Comparison of ENCODE assay signal across 26 mouse cellular contexts in the genomic region with DNA sequence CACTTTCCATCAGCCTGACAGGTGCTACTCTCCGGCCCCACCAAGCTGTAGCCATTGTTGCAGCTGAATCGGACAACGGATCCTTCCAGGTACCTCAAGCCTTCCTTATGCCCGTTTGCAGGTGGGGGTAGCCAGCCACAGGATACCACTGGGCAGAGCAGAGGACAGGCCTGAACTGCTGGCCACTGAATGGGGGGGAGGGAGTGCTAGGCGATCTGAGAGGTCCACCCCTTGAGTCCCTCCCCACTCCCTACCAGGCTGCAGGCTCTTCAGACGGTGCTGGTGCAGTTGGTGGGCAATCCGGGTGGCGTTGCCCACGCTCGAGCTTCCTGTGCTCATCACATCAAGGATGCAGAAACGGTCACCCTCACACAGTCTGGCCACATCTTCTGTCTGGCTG. TPM values are rescaled to one million over a fixed set of nuclear protein-coding genes. Genes with fewer than 3 reads are reported as not detected.
A peak's percentile ranks its signal among the peaks of the same experiment; 100 is the strongest.
DNase-seq lines count a peak whose midpoint lies in the region; ATAC-seq and TF ChIP-seq lines count a peak whose summit lies in the region.
"Had no signal": no experiment of that assay in that cellular context is flagged by ENCODE, and none has a peak within 500 bp of the region (broad histone marks: within the 10 kb centered on the region; RNA-seq: fewer than 3 reads in every experiment).

No protein-coding gene starts in this region.

- no peak overlapping the region for H3K4me3 ChIP-seq in heart, embryonic 11.5 days (ENCODE audit: low read depth, low read length)
- peak overlapping the region; percentile 57 for H3K4me3 ChIP-seq in E14TG2a.4 (replicated peaks; ENCODE audit: low read length)
- H3K4me3 ChIP-seq: embryonic facial prominence, embryonic 13.5 days; forebrain, embryonic 10.5 days; forebrain, embryonic 15.5 days; heart, embryonic 15.5 days; hindbrain, embryonic 12.5 days; layer of hippocampus, adult 2 months; liver, embryonic 12.5 days; midbrain, embryonic 12.5 days; neural tube, embryonic 13.5 days had no signal

- DNase-seq in cerebellum, adult 18-20 months: peak; percentile 4 to 12
- DNase-seq in cerebellum, adult 11 months: no peak
- no peak for DNase-seq in heart, postnatal 25 days (ENCODE audit: low spot score)
- peak; percentile 3 for DNase-seq in right cerebral cortex, postnatal 14 days
- no peak for DNase-seq in right cerebral cortex, postnatal 10 days (ENCODE audit: low spot score in 2 of 2)
- DNase-seq: adrenal gland, postnatal 10 days; heart, postnatal 36 days; left cerebral cortex, postnatal 4 days; lung, postnatal 36 days; thymus, adult 2 months had no signal

- intact Hi-C loops in heart, postnatal 25 days (cut with DNase I): loop anchor here (2.0 to 5.0 kb wide), 2 partner anchors 65 to 215 kb away; no protein-coding TSS in a partner anchor

- no peak for TF ChIP-seq CTCF in E14TG2a.4 (conservative IDR thresholded peaks at IDR 0.05; ENCODE audit: low read length)

- no peak overlapping the region for H3K27ac ChIP-seq in heart, embryonic 11.5 days (ENCODE audit: low read depth, low read length)
- H3K27ac ChIP-seq: embryonic facial prominence, embryonic 13.5 days; forebrain, embryonic 10.5 days; forebrain, embryonic 15.5 days; heart, embryonic 15.5 days; hindbrain, embryonic 12.5 days; kidney, postnatal 0 days; layer of hippocampus, adult 2 months; liver, embryonic 12.5 days; midbrain, embryonic 12.5 days; neural tube, embryonic 13.5 days had no signal

- no peak overlapping the region for H3K4me2 ChIP-seq in heart, embryonic 11.5 days
- H3K4me2 ChIP-seq: embryonic facial prominence, embryonic 13.5 days; forebrain, embryonic 15.5 days; heart, embryonic 15.5 days; hindbrain, embryonic 12.5 days; liver, embryonic 12.5 days; midbrain, embryonic 12.5 days; neural tube, embryonic 13.5 days had no signal

- 83% methylated on average over 11 of the region's 11 CpGs for WGBS in heart, embryonic 11.5 days (ENCODE audit: insufficient replicate concordance)

- H3K36me3 ChIP-seq in heart, embryonic 11.5 days (ENCODE audit: control insufficient read depth, insufficient read depth, low read length): no peaks in the 10 kb centered on the region
- H3K36me3 ChIP-seq in E14TG2a.4 (ENCODE audit: insufficient read depth, low read length): peaks cover 53% of the 10 kb centered on the region
- H3K36me3 ChIP-seq: embryonic facial prominence, embryonic 13.5 days; forebrain, embryonic 10.5 days; forebrain, embryonic 15.5 days; heart, embryonic 15.5 days; hindbrain, embryonic 12.5 days; liver, embryonic 12.5 days; midbrain, embryonic 12.5 days; neural tube, embryonic 13.5 days had no signal

- 0 out of 2 replicates have a peak, but pooled peaks have one; percentile 5 for ATAC-seq in heart, embryonic 11.5 days (replicated peaks; ENCODE audit: insufficient number of reproducible peaks, low FRiP score, low TSS enrichment)
- ATAC-seq: forebrain, embryonic 15.5 days; intestine, embryonic 16.5 days; liver, embryonic 12.5 days; liver, postnatal 0 days; Patski had no signal

- no peaks in the 10 kb centered on the region for H3K4me1 ChIP-seq in heart, embryonic 11.5 days (ENCODE audit: control insufficient read depth, insufficient read depth, low read length)
- H3K4me1 ChIP-seq in E14TG2a.4 (replicated peaks; ENCODE audit: low read depth, low read length): peaks cover 94% of the 10 kb centered on the region
- H3K4me1 ChIP-seq: forebrain, embryonic 15.5 days; hindbrain, embryonic 12.5 days; midbrain, embryonic 12.5 days had no signal

- no peaks in the 10 kb centered on the region for H3K9me3 ChIP-seq in heart, embryonic 11.5 days (replicated peaks; ENCODE audit: control insufficient read depth, low read length)
- no peaks in the 10 kb centered on the region for H3K9me3 ChIP-seq in E14TG2a.4 (ENCODE audit: low read length)
- H3K9me3 ChIP-seq: embryonic facial prominence, embryonic 13.5 days; forebrain, embryonic 10.5 days; forebrain, embryonic 15.5 days; heart, embryonic 15.5 days; hindbrain, embryonic 12.5 days; liver, embryonic 12.5 days; midbrain, embryonic 12.5 days; neural tube, embryonic 13.5 days had no signal

- H3K9ac ChIP-seq in heart, embryonic 11.5 days (ENCODE audit: low read depth, low read length): no peak overlapping the region
- H3K9ac ChIP-seq: embryonic facial prominence, embryonic 13.5 days; forebrain, embryonic 15.5 days; heart, embryonic 15.5 days; hindbrain, embryonic 12.5 days; liver, embryonic 12.5 days; liver, postnatal 0 days; midbrain, embryonic 12.5 days; neural tube, embryonic 13.5 days had no signal

- no peaks in the 10 kb centered on the region for H3K27me3 ChIP-seq in heart, embryonic 11.5 days (ENCODE audit: control insufficient read depth, insufficient read depth, low read length)
- H3K27me3 ChIP-seq in E14TG2a.4 (ENCODE audit: insufficient read depth, low read length): no peaks in the 10 kb centered on the region
- H3K27me3 ChIP-seq: embryonic facial prominence, embryonic 13.5 days; forebrain, embryonic 15.5 days; heart, embryonic 15.5 days; hindbrain, embryonic 12.5 days; neural tube, embryonic 13.5 days; Patski had no signal

RNA-seq across cellular contexts. Expression of a gene that starts 6.1 kb away (rescaled TPM):
- 1.4 and 2.1 TPM in 2 replicates for polyA plus RNA-seq in heart, embryonic 11.5 days (2014; fragmentation: Nextera tagmentation; extraction: Ambion mirVana)
- total RNA-seq in heart, postnatal 25 days (2021): 1 to 10 TPM; 1.6 to 2.0 TPM

RNA-seq across cellular contexts. Expression of a gene that starts 48.6 kb away (rescaled TPM):
- polyA plus RNA-seq in heart, embryonic 11.5 days (2014; fragmentation: Nextera tagmentation; extraction: Ambion mirVana): 2.8 and 5.0 TPM in 2 replicates
- 1 to 10 TPM; 5.3 to 6.9 TPM for total RNA-seq in heart, postnatal 25 days (2021)
- total RNA-seq: MEL had no signal
- polyA plus RNA-seq: Patski had no signal

Comparison
In these comparisons a context has a peak if more than half of its experiments do, and no peak if none do; other contexts are left out.
1. DNase-seq: peak in cerebellum, adult 18-20 months (2 of 2) and right cerebral cortex, postnatal 14 days (single experiment); none in cerebellum, adult 11 months (single experiment), heart, postnatal 25 days (single experiment) and right cerebral cortex, postnatal 10 days (0 of 2).